Mouse (Mus musculus): ENCODE results near the gene 1810055G02Rik. TPM values are rescaled to one million over a fixed set of nuclear protein-coding genes. Genes with fewer than 3 reads are reported as not detected.

The 1810055G02Rik gene
- polyA plus RNA-seq (2016; fragmentation: Nextera tagmentation; extraction: Ambion mirVana) = 33.0 and 41.1 TPM in 2 replicates

- WGBS = under 1% methylated on average over 61 of the region's 61 CpGs
- Histone ChIP-seq H3K27ac (peak within 1 kb of the TSS; percentile 87), H3K9me3 (no peaks in the 10 kb centered on the region), H3K4me2 (peak within 1 kb of the TSS; percentile 70), H3K27me3 (no peaks in the 10 kb centered on the region), H3K4me3 (replicated peaks) (peak within 1 kb of the TSS; percentile 81), H3K9ac (replicated peaks) (peak within 1 kb of the TSS; percentile 85), H3K4me1 (replicated peaks) (peaks cover 9% of the 10 kb centered on the region), H3K36me3 (peaks cover 10% of the 10 kb centered on the region)
- peak; percentile 96 for ATAC-seq (ENCODE audit: insufficient number of reproducible peaks, insufficient read depth, low FRiP score, low TSS enrichment, low read depth)
Observed at GRCm38 (mm10) chr19:3708078-3709012, at the start of gene 1810055G02Rik. Gene 1810055G02Rik, plus strand, starts transcription at chr19:3708293.

- Histone ChIP-seq H3K27me3 (no peaks in the 10 kb centered on the region), H3K4me1 (replicated peaks) (peaks cover 56% of the 10 kb centered on the region), H3K4me2 (no peak overlapping the region), H3K4me3 (replicated peaks) (no peak overlapping the region), H3K9me3 (no peaks in the 10 kb centered on the region), H3K36me3 (no peaks in the 10 kb centered on the region), H3K9ac (replicated peaks) (no peak overlapping the region), H3K27ac (peak overlapping the region; percentile 50)
- ATAC-seq (ENCODE audit: insufficient number of reproducible peaks, insufficient read depth, low FRiP score, low TSS enrichment, low read depth) = no peak
- WGBS = 30% methylated on average over 5 of the region's 5 CpGs
Observed at GRCm38 (mm10) chr19:3665510-3665909, 42.6 kb upstream of the 1810055G02Rik start.

- no peaks in the 10 kb centered on the region for H3K9me3 ChIP-seq
- H3K4me3 ChIP-seq (replicated peaks) = no peak overlapping the region
- no peak for ATAC-seq (ENCODE audit: insufficient number of reproducible peaks, insufficient read depth, low FRiP score, low TSS enrichment, low read depth)
- no peak overlapping the region for H3K4me2 ChIP-seq
- peak overlapping the region; percentile 50; the same call in 1 of the 2 replicates for H3K27ac ChIP-seq
- H3K4me1 ChIP-seq (replicated peaks) = peaks cover 57% of the 10 kb centered on the region
- H3K9ac ChIP-seq (replicated peaks) = no peak overlapping the region
- H3K27me3 ChIP-seq = no peaks in the 10 kb centered on the region
- H3K36me3 ChIP-seq = peaks cover 3% of the 10 kb centered on the region
- 83% methylated on average over 2 of the region's 2 CpGs for WGBS
Observed at GRCm38 (mm10) chr19:3666632-3667031, 41.5 kb upstream of the 1810055G02Rik start.

GRCm38 (mm10) chr19:3667155-3667895, 40.8 kb upstream of the 1810055G02Rik start:
- Histone ChIP-seq H3K9ac (replicated peaks) (no peak overlapping the region), H3K9me3 (0 out of 2 replicates have a peak, but pooled peaks cover 4% of the 10 kb centered on the region), H3K4me2 (no peak overlapping the region), H3K4me3 (replicated peaks) (no peak overlapping the region), H3K27me3 (no peaks in the 10 kb centered on the region), H3K4me1 (replicated peaks) (peaks cover 57% of the 10 kb centered on the region), H3K27ac (no peak overlapping the region), H3K36me3 (peaks cover 10% of the 10 kb centered on the region)
- ATAC-seq (ENCODE audit: insufficient number of reproducible peaks, insufficient read depth, low FRiP score, low TSS enrichment, low read depth) = no peak
- 72% methylated on average over 6 of the region's 6 CpGs for WGBS

- Histone ChIP-seq H3K9ac (replicated peaks) (0 out of 2 replicates have a peak overlapping the region, but pooled peaks have one; percentile 9), H3K4me1 (replicated peaks) (peaks cover 57% of the 10 kb centered on the region), H3K4me2 (no peak overlapping the region), H3K27me3 (no peaks in the 10 kb centered on the region), H3K27ac (0 out of 2 replicates have a peak overlapping the region, but pooled peaks have one; percentile 12), H3K9me3 (peaks cover 11% of the 10 kb centered on the region; the same call in 1 of the 2 replicates), H3K4me3 (replicated peaks) (no peak overlapping the region), H3K36me3 (peaks cover 16% of the 10 kb centered on the region)
- 79% methylated on average over 11 of the region's 11 CpGs for WGBS
- no peak for ATAC-seq (ENCODE audit: insufficient number of reproducible peaks, insufficient read depth, low FRiP score, low TSS enrichment, low read depth)
Observed at GRCm38 (mm10) chr19:3667979-3668378, 40.1 kb upstream of the 1810055G02Rik start.

- H3K4me3 ChIP-seq (replicated peaks) = no peak overlapping the region
- H3K36me3 ChIP-seq = peaks cover 22% of the 10 kb centered on the region
- no peaks in the 10 kb centered on the region for H3K27me3 ChIP-seq
- peak overlapping the region; percentile 78 for H3K27ac ChIP-seq
- H3K4me1 ChIP-seq (replicated peaks) = peaks cover 57% of the 10 kb centered on the region
- no peak overlapping the region for H3K9ac ChIP-seq (replicated peaks)
- no peak for ATAC-seq (ENCODE audit: insufficient number of reproducible peaks, insufficient read depth, low FRiP score, low TSS enrichment, low read depth)
- no peak overlapping the region for H3K4me2 ChIP-seq
- H3K9me3 ChIP-seq = peaks cover 15% of the 10 kb centered on the region; the same call in 1 of the 2 replicates
- 90% methylated on average over 10 of the region's 10 CpGs for WGBS
Observed at GRCm38 (mm10) chr19:3668551-3668950, 39.5 kb upstream of the 1810055G02Rik start.

GRCm38 (mm10) chr19:3669100-3669499, 39.0 kb upstream of the 1810055G02Rik start:
- no peak overlapping the region for H3K9ac ChIP-seq (replicated peaks)
- peaks cover 19% of the 10 kb centered on the region; the same call in 1 of the 2 replicates for H3K9me3 ChIP-seq
- peaks cover 59% of the 10 kb centered on the region for H3K4me1 ChIP-seq (replicated peaks)
- peaks cover 27% of the 10 kb centered on the region for H3K36me3 ChIP-seq
- no peaks in the 10 kb centered on the region for H3K27me3 ChIP-seq
- 55% methylated on average over 13 of the region's 13 CpGs for WGBS
- ATAC-seq (ENCODE audit: insufficient number of reproducible peaks, insufficient read depth, low FRiP score, low TSS enrichment, low read depth) = no peak; the same call in 1 of the 2 replicates
- peak overlapping the region; percentile 78 for H3K27ac ChIP-seq
- peak overlapping the region; percentile 11; the same call in 1 of the 2 replicates for H3K4me2 ChIP-seq
- no peak overlapping the region for H3K4me3 ChIP-seq (replicated peaks)

GRCm38 (mm10) chr19:3673149-3673548, 34.9 kb upstream of the 1810055G02Rik start:
- H3K36me3 ChIP-seq = peaks cover 39% of the 10 kb centered on the region
- peaks cover 22% of the 10 kb centered on the region; the same call in 1 of the 2 replicates for H3K9me3 ChIP-seq
- no peak overlapping the region for H3K4me3 ChIP-seq (replicated peaks)
- no peak overlapping the region for H3K4me2 ChIP-seq
- H3K4me1 ChIP-seq (replicated peaks) = peaks cover 30% of the 10 kb centered on the region
- no peak for ATAC-seq (ENCODE audit: insufficient number of reproducible peaks, insufficient read depth, low FRiP score, low TSS enrichment, low read depth)
- H3K27ac ChIP-seq = no peak overlapping the region
- WGBS = 89% methylated on average over 2 of the region's 2 CpGs
- no peaks in the 10 kb centered on the region for H3K27me3 ChIP-seq
- H3K9ac ChIP-seq (replicated peaks) = no peak overlapping the region

GRCm38 (mm10) chr19:3674122-3674855, 33.8 kb upstream of the 1810055G02Rik start:
- no peak overlapping the region for H3K4me2 ChIP-seq
- ATAC-seq (ENCODE audit: insufficient number of reproducible peaks, insufficient read depth, low FRiP score, low TSS enrichment, low read depth) = no peak
- no peak overlapping the region for H3K9ac ChIP-seq (replicated peaks)
- H3K27me3 ChIP-seq = no peaks in the 10 kb centered on the region
- no peak overlapping the region for H3K27ac ChIP-seq
- peaks cover 18% of the 10 kb centered on the region for H3K4me1 ChIP-seq (replicated peaks)
- H3K9me3 ChIP-seq = peaks cover 22% of the 10 kb centered on the region; the same call in 1 of the 2 replicates
- no peak overlapping the region for H3K4me3 ChIP-seq (replicated peaks)
- peaks cover 39% of the 10 kb centered on the region for H3K36me3 ChIP-seq
- WGBS = 78% methylated on average over 8 of the region's 8 CpGs

- Histone ChIP-seq H3K36me3 (0 out of 2 replicates have a peak, but pooled peaks cover 9% of the 10 kb centered on the region), H3K4me2 (no peak overlapping the region), H3K4me1 (replicated peaks) (peaks cover 53% of the 10 kb centered on the region), H3K4me3 (replicated peaks) (no peak overlapping the region), H3K9ac (replicated peaks) (no peak overlapping the region), H3K9me3 (0 out of 2 replicates have a peak, but pooled peaks cover 3% of the 10 kb centered on the region), H3K27me3 (no peaks in the 10 kb centered on the region), H3K27ac (peak overlapping the region; percentile 73)
- WGBS = 86% methylated on average over 7 of the region's 7 CpGs
- no peak for ATAC-seq (ENCODE audit: insufficient number of reproducible peaks, insufficient read depth, low FRiP score, low TSS enrichment, low read depth)
Observed at GRCm38 (mm10) chr19:3680732-3681131, 27.4 kb upstream of the 1810055G02Rik start.
